Mouse (Mus musculus): ENCODE data around the gene Nav2. TPM values are rescaled to one million over a fixed set of nuclear protein-coding genes. Genes with fewer than 3 reads are reported as not detected.

Nav2 gene
- polyA plus RNA-seq, 1 experiment from 2014 or later: 34.9 TPM

DNA sequence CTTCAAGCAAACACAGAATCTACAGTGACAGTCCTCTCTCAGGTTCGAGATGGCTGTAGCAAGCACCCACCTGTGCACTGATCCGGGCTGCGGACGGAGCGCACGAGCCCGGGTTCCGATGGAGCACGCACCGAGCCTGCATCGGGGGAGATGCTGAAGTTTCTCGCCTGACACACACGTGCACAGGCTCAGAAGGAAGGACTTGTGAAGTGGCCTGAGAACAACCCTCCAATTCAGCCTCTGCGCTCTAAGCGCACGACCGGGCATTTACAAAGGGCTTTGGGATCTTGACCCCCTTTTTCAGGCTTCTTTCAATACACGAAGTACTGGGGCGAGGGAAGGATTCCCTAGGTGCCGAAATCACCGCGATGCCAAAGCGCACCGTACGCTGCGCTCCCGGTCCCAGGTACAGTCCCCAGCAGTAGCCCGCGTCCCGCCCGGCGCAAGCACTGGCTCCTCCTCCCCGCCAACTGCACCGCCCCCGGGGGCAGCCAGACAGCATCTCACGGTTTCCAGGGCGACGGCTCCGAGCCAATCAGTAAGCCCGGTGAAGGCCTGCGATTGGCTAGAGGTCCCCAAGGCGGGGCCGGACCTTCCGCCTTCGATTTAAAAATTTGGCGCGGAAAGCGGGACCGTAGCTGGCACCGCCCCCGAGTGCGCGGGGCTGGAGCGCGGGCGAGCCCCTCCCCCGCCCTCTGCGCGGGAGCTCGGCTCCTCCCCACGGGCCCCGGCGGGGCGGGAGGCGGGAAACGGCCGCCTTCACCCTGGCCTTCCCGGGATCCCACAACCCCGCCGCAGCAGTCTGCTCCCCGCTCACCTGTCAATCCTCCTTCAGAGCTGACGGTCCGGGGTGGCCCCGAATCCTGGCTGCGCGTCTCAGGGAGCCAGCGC lies 27.7 kb upstream of the Nav2 start:
- WGBS: under 1% methylated on average over 77 of the region's 77 CpGs
- Histone ChIP-seq H3K4me1 (ENCODE audit: control insufficient read depth in 2 of 2, insufficient read depth in 2 of 2, low read length in 2 of 2) (peaks cover 12 to 17% of the 10 kb centered on the region in 2 experiments), H3K4me2 (ENCODE audit: low read length) (peak overlapping the region; percentile 97), H3K36me3 (ENCODE audit: control insufficient read depth, insufficient read depth, low read length) (peaks cover 27% of the 10 kb centered on the region), H3K27ac (replicated peaks in 1 of 2; ENCODE audit: control insufficient read depth in 1 of 2, insufficient read depth in 1 of 2, low read depth in 2 of 2, low read length in 2 of 2) (peak overlapping the region; percentile 80 to 86), H3K9ac (ENCODE audit: low read length) (peak overlapping the region; percentile 90), H3K27me3 (ENCODE audit: control insufficient read depth, insufficient read depth, low read length) (no peaks in the 10 kb centered on the region), H3K4me3 (ENCODE audit: control insufficient read depth in 1 of 2, insufficient read depth in 1 of 2, low read depth in 1 of 2, low read length in 2 of 2) (peak overlapping the region; percentile 66 to 75), H3K9me3 (ENCODE audit: control insufficient read depth, low read length) (no peaks in the 10 kb centered on the region)
- ATAC-seq (ENCODE audit: insufficient number of reproducible peaks, insufficient read depth, low FRiP score, low read depth): peak; percentile 97

DNA sequence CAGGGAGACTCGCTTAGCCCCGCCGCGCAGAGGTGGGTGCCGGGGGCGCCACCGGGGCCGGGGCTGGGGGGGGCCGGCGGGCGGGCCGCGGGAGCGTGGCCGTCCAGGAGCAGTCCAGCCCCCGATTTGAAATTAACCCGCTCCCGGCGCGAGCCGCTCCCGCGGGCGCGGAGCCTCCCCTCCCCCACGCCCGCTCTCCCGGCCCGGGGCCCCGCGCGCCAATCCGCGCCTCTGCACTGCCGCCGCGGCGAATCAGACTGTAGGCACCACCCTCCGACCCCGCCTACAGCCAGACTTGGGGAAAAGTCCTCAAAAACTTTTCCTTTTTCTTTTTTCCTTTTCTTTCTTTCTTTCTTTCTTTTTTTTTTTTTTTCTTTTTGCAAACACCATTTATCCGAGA lies 27.0 kb upstream of the Nav2 start, which contains the start of gene E2f8:
TSS of gene E2f8 (minus strand) at position 111 of the 400 bp plus-strand sequence.
- Histone ChIP-seq H3K4me3 (ENCODE audit: control insufficient read depth in 1 of 2, insufficient read depth in 1 of 2, low read depth in 1 of 2, low read length in 2 of 2) (peak within 1 kb of the TSS; percentile 66 to 75), H3K27ac (replicated peaks in 1 of 2; ENCODE audit: control insufficient read depth in 1 of 2, insufficient read depth in 1 of 2, low read depth in 2 of 2, low read length in 2 of 2) (peak within 1 kb of the TSS; percentile 80 to 86), H3K4me2 (ENCODE audit: low read length) (peak within 1 kb of the TSS; percentile 97), H3K36me3 (ENCODE audit: control insufficient read depth, insufficient read depth, low read length) (peaks cover 21% of the 10 kb centered on the region), H3K4me1 (ENCODE audit: control insufficient read depth in 2 of 2, insufficient read depth in 2 of 2, low read length in 2 of 2) (peaks cover 12 to 17% of the 10 kb centered on the region in 2 experiments), H3K27me3 (ENCODE audit: control insufficient read depth, insufficient read depth, low read length) (no peaks in the 10 kb centered on the region), H3K9ac (ENCODE audit: low read length) (peak within 1 kb of the TSS; percentile 90), H3K9me3 (ENCODE audit: control insufficient read depth, low read length) (no peaks in the 10 kb centered on the region)
- ATAC-seq (ENCODE audit: insufficient number of reproducible peaks, insufficient read depth, low FRiP score, low read depth): peak; percentile 80
- under 1% methylated on average over 37 of the region's 41 CpGs for WGBS

DNA sequence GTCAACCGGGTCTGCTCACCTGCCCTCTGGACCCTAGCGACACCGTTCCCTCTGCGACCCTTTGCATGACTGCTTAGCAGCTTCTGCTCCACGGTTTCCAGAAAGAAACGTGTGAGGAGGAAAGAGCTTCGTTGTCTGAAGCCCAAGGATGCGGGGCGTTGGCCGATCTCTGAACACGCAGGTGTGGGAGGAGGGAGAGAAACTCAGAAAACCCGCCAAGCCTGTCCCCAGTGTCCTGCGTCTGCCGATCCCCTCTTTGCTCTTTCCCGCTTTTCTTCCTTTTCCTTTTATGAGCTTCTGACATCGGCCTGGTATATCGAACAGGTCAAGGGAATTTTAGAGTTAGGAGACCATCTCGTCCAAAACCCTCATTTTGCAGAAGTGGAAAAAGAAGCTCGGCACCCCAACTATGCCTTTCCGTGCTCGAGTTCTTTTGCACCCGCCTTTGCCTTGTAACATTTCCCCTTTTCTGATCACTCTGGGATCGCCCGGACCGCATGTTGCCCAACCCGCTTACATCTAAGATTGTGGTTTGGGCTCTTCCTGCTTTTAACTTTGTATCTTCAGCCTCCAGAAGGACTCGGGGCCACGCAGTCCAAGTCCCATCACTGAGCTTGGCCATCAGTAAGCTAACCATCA lies 26.4 kb upstream of the Nav2 start:
- no peak for ATAC-seq (ENCODE audit: insufficient number of reproducible peaks, insufficient read depth, low FRiP score, low read depth)
- peak overlapping the region; percentile 66 to 75 for H3K4me3 ChIP-seq (ENCODE audit: control insufficient read depth in 1 of 2, insufficient read depth in 1 of 2, low read depth in 1 of 2, low read length in 2 of 2)
- H3K9me3 ChIP-seq (ENCODE audit: control insufficient read depth, low read length): no peaks in the 10 kb centered on the region
- peak overlapping the region; percentile 97 for H3K4me2 ChIP-seq (ENCODE audit: low read length)
- 1% methylated on average over 28 of the region's 28 CpGs for WGBS
- peak overlapping the region in 1 of 2 experiments; percentile 86; a peak in 1 of 4 replicates for H3K27ac ChIP-seq (replicated peaks in 1 of 2; ENCODE audit: control insufficient read depth in 1 of 2, insufficient read depth in 1 of 2, low read depth in 2 of 2, low read length in 2 of 2)
- peaks cover 12 to 17% of the 10 kb centered on the region in 2 experiments for H3K4me1 ChIP-seq (ENCODE audit: control insufficient read depth in 2 of 2, insufficient read depth in 2 of 2, low read length in 2 of 2)
- peak overlapping the region; percentile 90 for H3K9ac ChIP-seq (ENCODE audit: low read length)
- H3K27me3 ChIP-seq (ENCODE audit: control insufficient read depth, insufficient read depth, low read length): no peaks in the 10 kb centered on the region
- H3K36me3 ChIP-seq (ENCODE audit: control insufficient read depth, insufficient read depth, low read length): peaks cover 14% of the 10 kb centered on the region

DNA sequence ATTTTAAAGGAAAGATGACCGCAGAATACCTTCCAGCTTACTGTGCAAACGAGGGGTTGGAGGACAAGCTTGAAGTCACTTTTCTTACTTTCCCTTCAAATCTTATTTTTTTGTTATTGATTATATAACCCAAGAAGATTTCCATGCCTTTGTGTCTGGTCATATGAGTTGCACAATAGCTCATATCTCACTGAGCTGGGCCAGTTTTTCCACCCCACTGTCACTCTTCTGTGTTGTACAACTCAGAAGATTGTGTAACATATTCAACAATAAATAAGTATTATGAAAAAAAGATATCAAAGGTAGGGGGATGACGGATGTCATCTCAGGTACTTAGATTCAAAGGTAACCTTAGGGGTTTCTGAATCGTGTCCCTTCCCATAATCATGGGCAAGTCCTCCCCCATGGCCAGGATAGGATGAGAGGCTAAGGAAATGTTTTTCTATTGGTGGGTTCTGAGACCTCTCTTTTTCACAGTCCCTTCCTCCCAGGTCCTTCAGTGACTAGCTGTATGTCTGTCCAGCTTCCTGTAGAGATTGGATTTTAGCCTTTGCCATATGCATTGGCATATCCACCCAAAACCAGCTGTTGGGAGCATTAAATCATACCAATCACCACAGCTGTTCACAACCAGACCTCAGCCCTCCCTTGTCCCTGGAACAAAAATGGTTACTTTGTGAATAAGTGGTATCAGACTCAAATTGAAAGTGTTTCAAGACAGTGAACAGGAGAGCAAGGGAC lies 24.8 kb upstream of the Nav2 start:
- ATAC-seq (ENCODE audit: insufficient number of reproducible peaks, insufficient read depth, low FRiP score, low read depth): no peak
- Histone ChIP-seq H3K4me1 (ENCODE audit: control insufficient read depth in 2 of 2, insufficient read depth in 2 of 2, low read length in 2 of 2) (peaks cover 19 to 24% of the 10 kb centered on the region in 2 experiments), H3K27ac (replicated peaks in 1 of 2; ENCODE audit: control insufficient read depth in 1 of 2, insufficient read depth in 1 of 2, low read depth in 2 of 2, low read length in 2 of 2) (no peak overlapping the region), H3K36me3 (ENCODE audit: control insufficient read depth, insufficient read depth, low read length) (no peaks in the 10 kb centered on the region; the same call in 1 of the 2 replicates), H3K9me3 (ENCODE audit: control insufficient read depth, low read length) (no peaks in the 10 kb centered on the region), H3K4me2 (ENCODE audit: low read length) (no peak overlapping the region), H3K27me3 (ENCODE audit: control insufficient read depth, insufficient read depth, low read length) (no peaks in the 10 kb centered on the region), H3K4me3 (ENCODE audit: control insufficient read depth in 1 of 2, insufficient read depth in 1 of 2, low read depth in 1 of 2, low read length in 2 of 2) (no peak overlapping the region), H3K9ac (ENCODE audit: low read length) (no peak overlapping the region)
- 82% methylated on average over 4 of the region's 4 CpGs for WGBS

DNA sequence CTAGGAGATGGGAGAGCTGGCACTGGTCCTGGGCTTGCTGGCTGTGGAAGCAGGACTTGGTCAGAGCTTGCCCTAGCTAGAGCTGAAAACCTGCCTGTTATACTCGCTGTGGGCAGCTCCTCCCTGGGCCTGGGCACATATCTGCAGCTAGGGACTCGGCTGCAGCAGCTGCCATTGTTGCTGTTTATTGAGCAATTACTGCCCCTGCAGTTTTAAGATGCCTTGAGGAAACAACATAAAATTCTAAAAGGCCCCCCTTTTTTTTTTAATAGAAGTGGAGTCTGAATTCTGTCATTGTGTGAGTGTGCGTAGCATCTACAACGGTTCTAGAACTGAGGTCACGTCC lies 24.3 kb upstream of the Nav2 start:
- no peak for ATAC-seq (ENCODE audit: insufficient number of reproducible peaks, insufficient read depth, low FRiP score, low read depth)
- peaks cover 18 to 23% of the 10 kb centered on the region in 2 experiments for H3K4me1 ChIP-seq (ENCODE audit: control insufficient read depth in 2 of 2, insufficient read depth in 2 of 2, low read length in 2 of 2)
- no peak overlapping the region for H3K4me3 ChIP-seq (ENCODE audit: control insufficient read depth in 1 of 2, insufficient read depth in 1 of 2, low read depth in 1 of 2, low read length in 2 of 2)
- H3K4me2 ChIP-seq (ENCODE audit: low read length): no peak overlapping the region
- no peaks in the 10 kb centered on the region for H3K36me3 ChIP-seq (ENCODE audit: control insufficient read depth, insufficient read depth, low read length)
- H3K9me3 ChIP-seq (ENCODE audit: control insufficient read depth, low read length): no peaks in the 10 kb centered on the region
- WGBS: 36% methylated on average over 5 of the region's 5 CpGs
- H3K27ac ChIP-seq (replicated peaks in 1 of 2; ENCODE audit: control insufficient read depth in 1 of 2, insufficient read depth in 1 of 2, low read depth in 2 of 2, low read length in 2 of 2): no peak overlapping the region
- no peaks in the 10 kb centered on the region for H3K27me3 ChIP-seq (ENCODE audit: control insufficient read depth, insufficient read depth, low read length)
- no peak overlapping the region for H3K9ac ChIP-seq (ENCODE audit: low read length)

DNA sequence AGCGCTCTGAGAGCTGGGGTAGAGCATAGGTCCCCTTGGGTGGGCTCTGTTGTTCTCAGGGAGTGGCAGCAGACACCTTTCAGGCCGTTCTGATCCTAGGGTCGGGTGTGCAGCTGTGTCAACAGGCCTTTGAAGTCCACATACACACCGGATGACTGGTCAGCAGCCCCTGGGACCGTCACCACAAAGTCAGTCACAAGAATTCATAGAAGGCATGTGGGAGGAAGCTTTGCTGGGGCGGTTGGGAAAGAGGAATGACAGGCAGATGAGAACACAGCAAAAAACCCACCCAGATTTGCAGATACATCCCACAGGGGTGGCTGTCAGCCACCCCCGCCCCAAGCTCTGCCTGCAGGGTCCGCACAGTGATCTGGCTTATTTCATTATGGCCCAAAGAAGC lies 20.5 kb upstream of the Nav2 start:
- no peaks in the 10 kb centered on the region for H3K36me3 ChIP-seq (ENCODE audit: control insufficient read depth, insufficient read depth, low read length)
- no peaks in the 10 kb centered on the region for H3K27me3 ChIP-seq (ENCODE audit: control insufficient read depth, insufficient read depth, low read length)
- ATAC-seq (ENCODE audit: insufficient number of reproducible peaks, insufficient read depth, low FRiP score, low read depth): no peak
- no peak overlapping the region for H3K4me3 ChIP-seq (ENCODE audit: control insufficient read depth in 1 of 2, insufficient read depth in 1 of 2, low read depth in 1 of 2, low read length in 2 of 2)
- no peaks in the 10 kb centered on the region for H3K9me3 ChIP-seq (ENCODE audit: control insufficient read depth, low read length)
- WGBS: 23% methylated on average over 8 of the region's 8 CpGs
- peaks cover 10 to 11% of the 10 kb centered on the region in 2 experiments; a peak in 3 of 4 replicates for H3K4me1 ChIP-seq (ENCODE audit: control insufficient read depth in 2 of 2, insufficient read depth in 2 of 2, low read length in 2 of 2)
- H3K9ac ChIP-seq (ENCODE audit: low read length): peak overlapping the region; percentile 27; the same call in 1 of the 2 replicates
- H3K27ac ChIP-seq (replicated peaks in 1 of 2; ENCODE audit: control insufficient read depth in 1 of 2, insufficient read depth in 1 of 2, low read depth in 2 of 2, low read length in 2 of 2): no peak overlapping the region
- no peak overlapping the region for H3K4me2 ChIP-seq (ENCODE audit: low read length)

DNA sequence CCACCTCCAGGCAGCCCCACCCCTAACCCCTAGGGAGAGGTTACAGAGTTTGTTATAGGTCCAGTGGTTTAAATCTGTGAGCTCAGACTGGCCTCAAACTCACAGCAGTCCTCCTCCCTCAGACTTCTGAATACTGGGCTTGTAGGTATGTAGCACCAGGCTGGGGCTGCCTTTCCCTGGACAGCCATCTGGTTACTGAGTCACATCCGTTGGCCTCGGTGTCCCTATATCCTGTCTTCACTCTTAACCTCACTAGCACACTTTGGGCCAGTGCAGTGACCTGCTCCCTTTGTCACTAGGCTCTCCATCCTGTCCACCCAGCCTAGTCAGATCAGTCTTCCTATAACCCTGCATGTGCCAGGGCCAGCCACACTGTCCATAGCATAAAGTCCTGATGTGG lies 19.8 kb upstream of the Nav2 start:
- H3K27ac ChIP-seq (replicated peaks in 1 of 2; ENCODE audit: control insufficient read depth in 1 of 2, insufficient read depth in 1 of 2, low read depth in 2 of 2, low read length in 2 of 2): 0 out of 4 replicates have a peak overlapping the region, but pooled peaks of 1 of the 2 experiments have one; percentile 5
- H3K9ac ChIP-seq (ENCODE audit: low read length): peak overlapping the region; percentile 27; the same call in 1 of the 2 replicates
- no peaks in the 10 kb centered on the region for H3K9me3 ChIP-seq (ENCODE audit: control insufficient read depth, low read length)
- WGBS: 41% methylated on average over 2 of the region's 2 CpGs
- H3K27me3 ChIP-seq (ENCODE audit: control insufficient read depth, insufficient read depth, low read length): no peaks in the 10 kb centered on the region
- no peaks in the 10 kb centered on the region for H3K36me3 ChIP-seq (ENCODE audit: control insufficient read depth, insufficient read depth, low read length)
- H3K4me3 ChIP-seq (ENCODE audit: control insufficient read depth in 1 of 2, insufficient read depth in 1 of 2, low read depth in 1 of 2, low read length in 2 of 2): no peak overlapping the region
- no peak overlapping the region for H3K4me2 ChIP-seq (ENCODE audit: low read length)
- ATAC-seq (ENCODE audit: insufficient number of reproducible peaks, insufficient read depth, low FRiP score, low read depth): 0 out of 2 replicates have a peak, but pooled peaks have one; percentile 55
- peaks cover 10 to 11% of the 10 kb centered on the region in 2 experiments; a peak in 3 of 4 replicates for H3K4me1 ChIP-seq (ENCODE audit: control insufficient read depth in 2 of 2, insufficient read depth in 2 of 2, low read length in 2 of 2)
